ENCODE assay signal across 8 mouse cellular contexts in the genomic region with DNA sequence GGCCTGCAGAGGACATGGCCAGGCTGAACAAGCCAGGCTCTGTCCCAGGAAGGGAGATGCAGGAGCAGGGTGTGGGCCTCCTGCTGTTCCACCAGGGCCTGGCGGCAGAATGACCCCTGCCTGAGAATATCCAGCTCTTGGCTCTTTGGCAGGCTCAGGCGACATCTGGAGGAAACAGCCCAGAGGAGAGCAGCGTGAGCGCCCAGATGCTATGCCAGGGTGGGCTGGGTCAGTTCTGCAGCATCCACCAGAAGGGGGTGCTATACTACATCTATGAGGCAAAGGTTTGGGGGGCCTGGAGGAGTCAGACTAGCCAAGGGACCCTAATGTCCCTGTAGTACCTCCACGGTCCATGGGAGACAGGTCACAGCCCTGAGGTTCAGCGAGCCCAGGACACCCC. TPM values are rescaled to one million over a fixed set of nuclear protein-coding genes. Genes with fewer than 3 reads are reported as not detected.
DNase-seq lines count a peak whose midpoint lies in the region; ATAC-seq and TF ChIP-seq lines count a peak whose summit lies in the region.

No protein-coding gene starts in this region.

- no peaks in the 10 kb centered on the region for H3K9me3 ChIP-seq in forebrain, embryonic 15.5 days
- no peaks in the 10 kb centered on the region for H3K9me3 ChIP-seq in hindbrain, embryonic 14.5 days (ENCODE audit: control insufficient read depth, low read length)
- H3K9me3 ChIP-seq in liver, embryonic 11.5 days (ENCODE audit: control insufficient read depth, low read length): no peaks in the 10 kb centered on the region
- H3K9me3 ChIP-seq in neural tube, embryonic 12.5 days: no peaks in the 10 kb centered on the region

- no peak for TF ChIP-seq POLR2A in cerebellum, adult 2 months (IDR thresholded peaks at IDR 0.05; ENCODE audit: borderline replicate concordance, insufficient read depth, low read length)

- no peak overlapping the region for H3K4me3 ChIP-seq in cerebellum, adult 2 months (replicated peaks; ENCODE audit: insufficient read depth, low read depth, low read length)
- no peak overlapping the region for H3K4me3 ChIP-seq in forebrain, embryonic 15.5 days
- no peak overlapping the region for H3K4me3 ChIP-seq in hindbrain, embryonic 14.5 days (replicated peaks; ENCODE audit: low read length)
- H3K4me3 ChIP-seq in liver, embryonic 11.5 days (ENCODE audit: low read depth, low read length): no peak overlapping the region
- H3K4me3 ChIP-seq in neural tube, embryonic 12.5 days: no peak overlapping the region

- peak; percentile 41; the same call in 1 of the 2 replicates for TF ChIP-seq CTCF in cerebellum, adult 2 months (IDR thresholded peaks at IDR 0.05; ENCODE audit: borderline replicate concordance, insufficient read depth, low read depth, low read length)

- no peak overlapping the region for H3K27ac ChIP-seq in cerebellum, adult 2 months (ENCODE audit: insufficient read depth, low read length)
- H3K27ac ChIP-seq in forebrain, embryonic 15.5 days (replicated peaks): peak overlapping the region; percentile 61; the same call in 1 of the 2 replicates
- H3K27ac ChIP-seq in hindbrain, embryonic 14.5 days: peak overlapping the region; percentile 56; the same call in 1 of the 2 replicates
- H3K27ac ChIP-seq in liver, embryonic 11.5 days (ENCODE audit: low read depth, low read length): no peak overlapping the region
- H3K27ac ChIP-seq in neural tube, embryonic 12.5 days: peak overlapping the region; percentile 37; the same call in 1 of the 2 replicates

- H3K4me1 ChIP-seq in cerebellum, adult 2 months (ENCODE audit: control insufficient read depth, insufficient read depth, low read length): peaks cover 34% of the 10 kb centered on the region
- H3K4me1 ChIP-seq in forebrain, embryonic 15.5 days: peaks cover 50% of the 10 kb centered on the region
- peaks cover 27% of the 10 kb centered on the region; the same call in 1 of the 2 replicates for H3K4me1 ChIP-seq in hindbrain, embryonic 14.5 days (replicated peaks; ENCODE audit: control insufficient read depth, insufficient read depth, low read length)
- 0 out of 2 replicates have a peak, but pooled peaks cover 3% of the 10 kb centered on the region for H3K4me1 ChIP-seq in liver, embryonic 11.5 days (replicated peaks; ENCODE audit: control insufficient read depth, insufficient read depth, low read length)
- H3K4me1 ChIP-seq in neural tube, embryonic 12.5 days: peaks cover 44% of the 10 kb centered on the region

- no peak overlapping the region for H3K4me2 ChIP-seq in forebrain, embryonic 15.5 days (replicated peaks)
- H3K4me2 ChIP-seq in hindbrain, embryonic 14.5 days (replicated peaks): no peak overlapping the region
- H3K4me2 ChIP-seq in liver, embryonic 11.5 days: no peak overlapping the region
- H3K4me2 ChIP-seq in neural tube, embryonic 12.5 days (replicated peaks): no peak overlapping the region

- no peaks in the 10 kb centered on the region for H3K27me3 ChIP-seq in cerebellum, adult 2 months (ENCODE audit: control insufficient read depth, insufficient read depth, low read length)
- no peaks in the 10 kb centered on the region for H3K27me3 ChIP-seq in forebrain, embryonic 15.5 days
- H3K27me3 ChIP-seq in hindbrain, embryonic 14.5 days (ENCODE audit: control insufficient read depth, insufficient read depth, low read length): no peaks in the 10 kb centered on the region
- H3K27me3 ChIP-seq in liver, embryonic 11.5 days (replicated peaks; ENCODE audit: control insufficient read depth, insufficient read depth, low read length): no peaks in the 10 kb centered on the region
- no peaks in the 10 kb centered on the region for H3K27me3 ChIP-seq in neural tube, embryonic 12.5 days (replicated peaks)

- peak in 1 of 2 experiments; percentile 33 for DNase-seq in cerebellum, adult 2 months
- DNase-seq in cerebellum, adult 9-10 months: no peak
- DNase-seq in NIH3T3 (ENCODE audit: low read depth): peak; percentile 76
- peak; percentile 64 for DNase-seq in hindbrain, embryonic 14.5 days (ENCODE audit: low spot score)
- no peak for DNase-seq in liver, embryonic 11.5 days (ENCODE audit: low spot score)
- DNase-seq in layer of hippocampus, adult 11-12 months (ENCODE audit: low spot score): no peak

- WGBS in cerebellum, adult 2 months: 54% methylated on average over 6 of the region's 6 CpGs
- WGBS in forebrain, embryonic 15.5 days: 27% methylated on average over 6 of the region's 6 CpGs
- 42% methylated on average over 6 of the region's 6 CpGs for WGBS in hindbrain, embryonic 14.5 days
- WGBS in liver, embryonic 11.5 days: 56% methylated on average over 6 of the region's 6 CpGs
- WGBS in neural tube, embryonic 12.5 days: 50% methylated on average over 6 of the region's 6 CpGs

- H3K9ac ChIP-seq in forebrain, embryonic 15.5 days (replicated peaks): no peak overlapping the region
- H3K9ac ChIP-seq in hindbrain, embryonic 14.5 days: no peak overlapping the region
- no peak overlapping the region for H3K9ac ChIP-seq in liver, embryonic 11.5 days (ENCODE audit: low read depth, low read length)
- H3K9ac ChIP-seq in neural tube, embryonic 12.5 days: peak overlapping the region; percentile 42; the same call in 1 of the 2 replicates

- peaks cover 65% of the 10 kb centered on the region for H3K36me3 ChIP-seq in forebrain, embryonic 15.5 days
- H3K36me3 ChIP-seq in hindbrain, embryonic 14.5 days (replicated peaks; ENCODE audit: control insufficient read depth, insufficient read depth): peaks cover 84% of the 10 kb centered on the region
- H3K36me3 ChIP-seq in liver, embryonic 11.5 days (ENCODE audit: control insufficient read depth, insufficient read depth, low read length): peaks cover 54% of the 10 kb centered on the region
- H3K36me3 ChIP-seq in neural tube, embryonic 12.5 days: peaks cover 88% of the 10 kb centered on the region

- ATAC-seq in forebrain, embryonic 15.5 days (replicated peaks): no peak
- ATAC-seq in hindbrain, embryonic 14.5 days (ENCODE audit: low FRiP score): 0 out of 2 replicates have a peak, but pooled peaks have one; percentile 9
- 0 out of 2 replicates have a peak, but pooled peaks have one; percentile 27 for ATAC-seq in liver, embryonic 11.5 days (replicated peaks; ENCODE audit: low FRiP score)
- ATAC-seq in neural tube, embryonic 12.5 days (ENCODE audit: low FRiP score, low read depth): peak; percentile 49

RNA-seq across cellular contexts. Expression of a gene that starts 12.0 kb away (rescaled TPM):
- 8.7 and 9.2 TPM in 2 replicates for polyA plus RNA-seq in cerebellum, adult 2 months (2012; rRNA removed)
- 60.7 and 67.7 TPM in 2 replicates for polyA plus RNA-seq in forebrain, embryonic 15.5 days (2015; fragmentation: Nextera tagmentation; extraction: Ambion mirVana)
- polyA plus RNA-seq in hindbrain, embryonic 14.5 days (2014; fragmentation: Nextera tagmentation; extraction: Ambion mirVana): 12.0 and 13.4 TPM in 2 replicates
- polyA plus RNA-seq in liver, embryonic 11.5 days (2014; fragmentation: Nextera tagmentation; extraction: Ambion mirVana): 7.5 and 8.7 TPM in 2 replicates
- 75.5 and 84.8 TPM in 2 replicates for polyA plus RNA-seq in neural tube, embryonic 12.5 days (2016; fragmentation: Nextera tagmentation; extraction: Ambion mirVana)

RNA-seq across cellular contexts. Expression of a gene that starts 38.1 kb away (rescaled TPM):
- polyA plus RNA-seq in cerebellum, adult 2 months (2012; rRNA removed): 44.8 and 46.2 TPM in 2 replicates
- 69.2 and 69.5 TPM in 2 replicates for polyA plus RNA-seq in forebrain, embryonic 15.5 days (2015; fragmentation: Nextera tagmentation; extraction: Ambion mirVana)
- polyA plus RNA-seq in hindbrain, embryonic 14.5 days (2014; fragmentation: Nextera tagmentation; extraction: Ambion mirVana): 67.6 and 69.1 TPM in 2 replicates
- polyA plus RNA-seq in liver, embryonic 11.5 days (2014; fragmentation: Nextera tagmentation; extraction: Ambion mirVana): 70.7 and 76.0 TPM in 2 replicates
- polyA plus RNA-seq in neural tube, embryonic 12.5 days (2016; fragmentation: Nextera tagmentation; extraction: Ambion mirVana): 74.0 and 76.0 TPM in 2 replicates

Comparison
In these comparisons a context has a peak if more than half of its experiments do, and no peak if none do; other contexts are left out.
1. DNase-seq: peak in NIH3T3 (single experiment) and hindbrain, embryonic 14.5 days (single experiment); none in cerebellum, adult 9-10 months (single experiment), liver, embryonic 11.5 days (single experiment) and layer of hippocampus, adult 11-12 months (single experiment).
2. H3K27ac ChIP-seq: peak in forebrain, embryonic 15.5 days (single experiment), hindbrain, embryonic 14.5 days (single experiment) and neural tube, embryonic 12.5 days (single experiment); none in cerebellum, adult 2 months (single experiment) and liver, embryonic 11.5 days (single experiment).